Mouse (Mus musculus) stomach, embryonic 14.5 days (tissue): ENCODE data around the gene Cpne1. TPM values are rescaled to one million over a fixed set of nuclear protein-coding genes. Genes with fewer than 3 reads are reported as not detected.
"Not testable (repeated sequence)": the region's sequence is repeated elsewhere in the genome, so short reads cannot be mapped to it uniquely, and the experiment has no call there.

ENCODE experiments used
- ATAC-seq: fragments of 200-750 bp; cut with Nextera tagmentation; 2 replicates; pipeline ENCODE4 v1.8.0; 2017; ENCODE audit warnings: low read depth, moderate TSS enrichment; ENCODE audit not compliant: insufficient number of reproducible peaks, insufficient read depth, low FRiP score
- H3K27ac ChIP-seq: fragments of 300-500 bp; sonication (generic); 2 replicates; pipeline ENCODE4 v1.5.1; 2014; ENCODE audit warnings: mild to moderate bottlenecking, low read length, moderate library complexity, mixed read lengths
- H3K27me3 ChIP-seq: fragments of 300-500 bp; sonication (generic); 2 replicates; pipeline ENCODE4 v1.6.1; 2014; ENCODE audit warnings: low read length, control low read depth, mixed read lengths; ENCODE audit not compliant: control insufficient read depth, insufficient read depth
- H3K36me3 ChIP-seq: fragments of 300-500 bp; sonication (generic); 2 replicates; pipeline ENCODE4 v1.6.1; 2014; ENCODE audit warnings: mild to moderate bottlenecking, control low read depth, low read length, moderate library complexity, mixed read lengths; ENCODE audit not compliant: control insufficient read depth, insufficient read depth
- H3K4me1 ChIP-seq: fragments of 300-500 bp; sonication (generic); 2 replicates; pipeline ENCODE4 v1.6.1; 2014; ENCODE audit warnings: low read length, control low read depth, mixed read lengths; ENCODE audit not compliant: control insufficient read depth, insufficient read depth
- H3K4me2 ChIP-seq: fragments of 300-500 bp; sonication (generic); replicated peaks from 2 replicates; pipeline ENCODE4 v1.6.1; 2014; ENCODE audit warnings: low read depth, low read length, control low read depth
- H3K4me3 ChIP-seq: fragments of 300-500 bp; sonication (generic); 2 replicates; pipeline ENCODE4 v1.5.1; 2014; ENCODE audit warnings: low read depth, low read length, control low read depth
- H3K9ac ChIP-seq: fragments of 300-500 bp; sonication (generic); replicated peaks from 2 replicates; pipeline ENCODE4 v1.6.1; 2014; ENCODE audit warnings: low read depth, mild to moderate bottlenecking, control low read depth, low read length, moderate library complexity, mixed read lengths
- H3K9me3 ChIP-seq: fragments of 300-500 bp; sonication (generic); 2 replicates; pipeline ENCODE4 v1.6.1; 2016; ENCODE audit warnings: low read depth, low read length, control low read depth; ENCODE audit not compliant: control insufficient read depth
- WGBS: fragments of 180-500 bp; shearing (Covaris S2); extraction: QIAGEN DNeasy Blood & Tissue Kit; methylation state at CpG from one replicate; pipeline ENCODE4 v1.1.7; 2014; 5-methylcytosine and 5-hydroxymethylcytosine counted together
- polyA plus RNA-seq: library from polyadenylated mRNA; unstranded; fragments of >200 nt; fragmentation: Nextera tagmentation; extraction: Ambion mirVana; gene quantifications from 2 replicates; pipeline ENCODE4 v1.2.1, GENCODE M21; 2014

Gene Cpne1
- polyA plus RNA-seq, 1 experiment from 2014 or later, result 60.1 TPM

DNA sequence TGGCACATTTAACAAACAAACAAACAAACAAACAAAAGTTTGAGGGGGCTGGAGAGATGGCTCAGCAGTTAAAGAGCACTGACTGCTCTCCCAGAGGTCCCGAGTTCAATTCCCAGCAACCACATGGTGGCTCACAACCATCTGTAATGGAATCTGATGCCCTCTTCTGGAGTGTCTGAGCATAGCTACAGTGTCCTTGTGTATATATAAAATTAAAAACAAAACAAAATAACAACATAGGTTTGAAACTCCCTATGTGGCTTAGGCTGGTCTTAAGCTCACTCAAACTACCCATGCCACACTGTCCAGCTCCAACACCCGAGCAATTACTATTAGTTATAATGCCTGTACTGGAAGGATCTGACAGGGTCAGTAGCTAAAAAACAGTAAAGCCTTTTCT is 31.1 kb upstream of the Cpne1 start:
- peak overlapping the region; percentile 82 for H3K4me2 ChIP-seq
- WGBS, result 76% methylated on average over 2 of the region's 2 CpGs
- no peak overlapping the region for H3K27ac ChIP-seq
- no peaks in the 10 kb centered on the region for H3K9me3 ChIP-seq
- ATAC-seq, result no peak
- H3K27me3 ChIP-seq, result no peaks in the 10 kb centered on the region
- H3K4me1 ChIP-seq, result peaks cover 5% of the 10 kb centered on the region; the same call in 1 of the 2 replicates
- H3K4me3 ChIP-seq, result peak overlapping the region; percentile 64
- peaks cover 13% of the 10 kb centered on the region for H3K36me3 ChIP-seq
- H3K9ac ChIP-seq, result peak overlapping the region; percentile 73; the same call in 1 of the 2 replicates

DNA sequence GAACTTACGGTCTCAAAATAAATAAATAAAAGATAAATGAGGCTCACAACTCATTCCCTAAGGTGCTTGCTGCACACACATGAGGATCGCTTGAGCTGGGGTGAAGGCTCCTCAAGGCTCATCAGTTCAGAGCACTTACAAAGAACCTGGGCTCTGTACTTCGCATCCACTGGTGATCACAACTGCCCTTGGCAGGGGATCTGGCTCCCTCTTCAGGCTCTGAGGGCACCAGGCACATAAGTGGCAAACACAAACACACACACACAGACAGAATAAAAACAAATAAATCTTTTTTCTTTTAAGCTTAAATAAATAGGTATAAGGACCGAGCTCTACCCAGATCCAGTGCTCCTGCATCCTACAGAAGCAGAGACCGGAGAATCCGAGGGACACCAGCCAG is 23.9 kb upstream of the Cpne1 start:
- no peak overlapping the region for H3K9ac ChIP-seq
- H3K4me3 ChIP-seq, result no peak overlapping the region
- no peaks in the 10 kb centered on the region for H3K36me3 ChIP-seq
- H3K27ac ChIP-seq, result no peak overlapping the region
- H3K9me3 ChIP-seq, result no peaks in the 10 kb centered on the region
- 74% methylated on average over 6 of the region's 6 CpGs for WGBS
- no peaks in the 10 kb centered on the region for H3K27me3 ChIP-seq
- no peak for ATAC-seq
- H3K4me2 ChIP-seq, result no peak overlapping the region
- H3K4me1 ChIP-seq, result no peaks in the 10 kb centered on the region

DNA sequence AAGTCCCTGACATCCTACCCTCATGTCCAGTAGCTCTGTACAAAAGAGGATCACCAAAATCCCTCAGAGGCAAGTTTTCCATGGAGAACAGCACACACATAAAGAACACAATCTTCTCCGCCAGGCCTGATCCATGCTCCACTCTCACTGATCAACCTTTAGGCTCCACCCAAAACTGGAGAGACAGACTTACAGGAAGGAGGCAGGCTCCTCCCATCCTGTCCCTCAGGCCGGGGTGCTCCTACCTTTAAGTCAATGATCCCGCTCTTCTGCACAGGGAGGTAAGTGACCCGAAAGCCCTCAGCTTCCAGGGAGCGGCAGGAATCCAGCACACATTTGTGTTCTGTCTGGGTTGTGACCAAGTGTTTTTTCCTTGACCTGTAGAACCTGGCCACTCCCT is 22.4 kb upstream of the Cpne1 start:
- Histone ChIP-seq H3K4me3 (no peak overlapping the region), H3K4me1 (no peaks in the 10 kb centered on the region), H3K27ac (no peak overlapping the region), H3K4me2 (no peak overlapping the region), H3K9me3 (no peaks in the 10 kb centered on the region), H3K9ac (no peak overlapping the region), H3K36me3 (no peaks in the 10 kb centered on the region), H3K27me3 (no peaks in the 10 kb centered on the region)
- WGBS, result 90% methylated on average over 5 of the region's 5 CpGs
- ATAC-seq, result no peak

DNA sequence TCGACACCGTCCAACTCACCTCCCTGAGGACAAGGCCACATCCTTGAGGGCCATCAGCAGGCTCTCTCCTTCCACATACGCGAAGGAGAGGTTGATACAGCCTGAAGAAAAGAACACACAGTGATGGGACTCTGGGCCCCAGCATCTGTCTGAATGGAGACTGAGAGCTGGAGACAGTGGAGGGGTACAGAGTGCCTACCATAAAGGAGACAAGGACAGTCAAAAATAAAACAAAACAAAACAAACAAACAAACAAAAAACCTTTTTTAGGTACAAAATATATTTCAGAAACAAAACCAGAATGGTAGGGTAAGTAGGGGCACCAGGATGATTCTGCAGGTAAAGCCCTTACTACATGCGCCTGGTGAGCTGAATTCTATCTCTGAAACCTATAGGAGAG is 15.2 kb upstream of the Cpne1 start, which contains the start of gene Gm28036:
TSS of gene Gm28036 (minus strand) at position 101 of the 400 bp plus-strand sequence.
- Histone ChIP-seq H3K27me3 (no peaks in the 10 kb centered on the region), H3K36me3 (peaks cover 3% of the 10 kb centered on the region; the same call in 1 of the 2 replicates), H3K27ac (no peak within 1 kb of the TSS), H3K4me2 (no peak within 1 kb of the TSS), H3K9ac (no peak within 1 kb of the TSS), H3K4me1 (no peaks in the 10 kb centered on the region), H3K4me3 (no peak within 1 kb of the TSS), H3K9me3 (no peaks in the 10 kb centered on the region)
- WGBS, result 93% methylated on average over 5 of the region's 5 CpGs
- no peak for ATAC-seq

DNA sequence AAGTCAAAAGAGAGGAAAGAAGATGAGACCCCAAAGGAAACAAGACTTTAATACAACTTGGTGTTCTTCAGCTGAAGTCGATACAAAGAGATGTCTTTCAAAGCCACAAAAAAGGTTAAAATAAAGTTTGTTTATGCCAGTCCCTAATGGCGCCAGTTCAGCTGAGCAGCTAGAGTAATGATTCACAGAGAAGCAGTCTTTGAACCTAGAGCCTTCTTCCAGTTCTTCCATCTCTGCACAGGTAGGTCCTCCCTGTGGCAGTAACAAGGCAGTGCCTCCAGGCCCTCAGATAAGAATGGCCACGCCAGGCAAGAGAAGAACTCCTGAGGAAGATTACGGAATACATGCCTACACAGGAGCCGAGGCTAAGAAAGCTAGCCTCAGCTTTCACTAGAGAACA is 12.0 kb upstream of the Cpne1 start:
- Histone ChIP-seq H3K27me3 (no peaks in the 10 kb centered on the region), H3K4me1 (no peaks in the 10 kb centered on the region), H3K9me3 (no peaks in the 10 kb centered on the region), H3K4me3 (no peak overlapping the region), H3K27ac (no peak overlapping the region), H3K4me2 (no peak overlapping the region), H3K9ac (no peak overlapping the region), H3K36me3 (peaks cover 3% of the 10 kb centered on the region; the same call in 1 of the 2 replicates)
- 87% methylated on average over 5 of the region's 5 CpGs for WGBS
- no peak for ATAC-seq

DNA sequence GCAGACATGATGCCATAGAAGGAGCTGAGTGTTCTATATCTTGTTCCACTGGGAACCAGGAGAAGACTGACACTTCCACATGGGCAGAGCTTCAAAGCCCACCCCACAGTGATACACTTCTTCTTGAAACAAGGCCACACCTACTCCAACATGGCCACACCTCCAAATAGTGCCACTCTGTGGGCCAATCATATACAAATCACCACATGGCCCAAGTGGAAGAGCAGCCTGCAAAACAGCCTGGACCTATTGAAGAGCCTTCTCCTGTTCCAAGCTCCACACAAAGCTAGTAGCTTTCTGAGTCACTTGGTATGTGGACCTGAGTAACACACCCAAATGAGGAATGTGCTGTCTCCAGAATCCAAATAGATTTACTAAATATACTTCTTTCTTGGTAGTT is 7.8 kb upstream of the Cpne1 start:
- no peak for ATAC-seq
- Histone ChIP-seq H3K4me2 (no peak overlapping the region), H3K36me3 (no peaks in the 10 kb centered on the region; the same call in 1 of the 2 replicates), H3K9me3 (no peaks in the 10 kb centered on the region), H3K27me3 (no peaks in the 10 kb centered on the region), H3K4me1 (no peaks in the 10 kb centered on the region), H3K4me3 (no peak overlapping the region), H3K9ac (no peak overlapping the region), H3K27ac (no peak overlapping the region)

DNA sequence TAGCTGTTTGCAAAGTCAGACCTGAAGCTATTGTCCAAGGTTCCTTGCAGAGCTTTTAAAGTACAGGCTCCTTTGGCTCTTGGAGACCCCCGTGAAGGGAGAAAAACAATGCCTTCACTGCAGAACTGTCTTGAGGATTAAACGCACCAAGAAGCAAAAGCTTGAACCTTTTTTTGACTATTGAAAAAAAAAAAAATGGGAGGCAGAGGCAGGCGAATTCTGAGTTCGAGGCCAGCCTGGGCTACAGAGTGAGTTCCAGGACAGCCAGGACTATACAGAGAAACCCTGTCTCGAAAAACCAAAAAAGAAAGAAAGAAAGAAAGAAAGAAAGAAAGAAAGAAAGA is 287 bp upstream of the Cpne1 start:
- Histone ChIP-seq H3K27ac (peak overlapping the region; percentile 90; the same call in 1 of the 2 replicates), H3K4me2 (peak overlapping the region; percentile 44), H3K4me3 (peak overlapping the region; percentile 97), H3K9ac (peak overlapping the region; percentile 99; the same call in 1 of the 2 replicates)
- ATAC-seq, H3K27me3 ChIP-seq, H3K4me1 ChIP-seq, H3K9me3 ChIP-seq, H3K36me3 ChIP-seq: not testable (repeated sequence)
- 20% methylated on average over 5 of the region's 5 CpGs for WGBS

DNA sequence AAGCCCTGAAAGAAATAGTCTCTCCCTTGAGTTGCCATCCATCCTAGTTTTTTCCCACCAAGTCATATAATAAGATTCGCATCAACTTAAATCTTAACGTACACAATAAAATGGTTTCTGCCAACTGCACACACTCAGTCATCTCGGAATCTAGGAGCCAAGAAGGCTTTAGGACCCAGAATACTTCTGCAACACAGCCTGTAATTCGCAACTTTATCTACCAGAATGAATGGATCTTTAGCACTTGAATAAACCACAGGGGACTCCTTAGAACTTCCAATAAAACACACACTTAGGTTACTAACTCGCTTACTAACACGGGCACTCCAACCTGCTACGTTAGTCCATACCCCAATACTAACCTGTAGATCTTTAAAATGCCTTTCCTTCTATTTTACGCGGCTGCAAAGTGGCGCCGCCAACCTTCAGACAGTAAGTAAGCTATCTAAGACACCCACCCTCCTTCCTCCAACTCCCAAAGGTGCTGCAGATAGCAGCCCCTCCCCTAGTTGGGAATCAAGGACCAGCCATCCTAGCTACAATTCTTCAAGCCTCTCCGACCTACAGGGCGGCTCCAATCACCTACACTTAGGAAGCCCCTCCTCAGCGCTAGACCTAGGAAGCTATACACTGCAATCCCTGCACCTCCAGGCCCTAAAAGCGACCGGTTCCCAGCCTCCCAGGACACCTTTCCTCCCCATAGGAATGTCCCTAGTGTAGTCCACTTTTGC is 973 bp downstream of the Cpne1 start:
- under 1% methylated on average over 16 of the region's 16 CpGs for WGBS
- ATAC-seq, result peak; percentile 69; the same call in 1 of the 2 replicates
- H3K36me3 ChIP-seq, result no peaks in the 10 kb centered on the region

DNA sequence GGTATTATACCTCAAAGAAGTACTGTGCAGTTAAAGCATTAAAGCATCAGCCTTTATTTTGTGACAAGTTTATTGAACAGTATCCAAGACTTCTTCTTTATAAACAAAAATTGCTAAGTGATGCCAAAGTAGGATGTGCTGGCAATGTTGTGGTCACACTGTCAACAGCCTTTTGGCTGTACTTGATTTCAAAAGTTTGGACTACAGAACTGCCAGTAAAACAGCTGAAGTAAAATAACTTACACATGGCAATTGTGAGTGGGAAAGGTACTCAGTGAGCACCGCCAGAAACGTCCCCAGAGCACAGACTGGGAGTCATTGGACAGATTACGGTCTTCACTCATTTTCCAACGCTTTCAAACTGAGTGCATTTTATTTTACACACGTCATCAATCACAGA is 19.8 kb downstream of the Cpne1 start:
- 72% methylated on average over 5 of the region's 5 CpGs for WGBS
- H3K9ac ChIP-seq, result no peak overlapping the region
- H3K4me1 ChIP-seq, result no peaks in the 10 kb centered on the region
- no peak overlapping the region for H3K4me3 ChIP-seq
- H3K4me2 ChIP-seq, result no peak overlapping the region
- ATAC-seq, result no peak
- H3K27ac ChIP-seq, result no peak overlapping the region
- H3K36me3 ChIP-seq, result peaks cover 24% of the 10 kb centered on the region
- no peaks in the 10 kb centered on the region for H3K27me3 ChIP-seq
- H3K9me3 ChIP-seq, result no peaks in the 10 kb centered on the region

More for the DNA sequence above, 973 bp downstream of the Cpne1 start:
- Histone ChIP-seq H3K27me3 (no peaks in the 10 kb centered on the region), H3K4me2 (peak overlapping the region; percentile 51), H3K4me1 (peaks cover 10% of the 10 kb centered on the region; the same call in 1 of the 2 replicates), H3K9me3 (no peaks in the 10 kb centered on the region), H3K4me3 (peak overlapping the region; percentile 97), H3K9ac (peak overlapping the region; percentile 99), H3K27ac (peak overlapping the region; percentile 90)
